Mouse (Mus musculus) hindbrain, embryonic 13.5 days (tissue): Measurements from ENCODE around the gene Dlx1. TPM values are rescaled to one million over a fixed set of nuclear protein-coding genes. Genes with fewer than 3 reads are reported as not detected.

Experiments used
- ATAC-seq: fragments of 200-750 bp; cut with Nextera tagmentation; 2 replicates; pipeline ENCODE4 v1.8.0; 2017; ENCODE audit warnings: moderate TSS enrichment; ENCODE audit not compliant: low FRiP score
- H3K27ac ChIP-seq: fragments of 300-500 bp; sonication (generic); 2 replicates; pipeline ENCODE4 v1.5.1; 2015; ENCODE audit warnings: inconsistent platforms, mild to moderate bottlenecking, moderate library complexity
- H3K27me3 ChIP-seq: fragments of 300-500 bp; sonication (generic); 2 replicates; pipeline ENCODE4 v1.6.1; 2015; ENCODE audit warnings: mild to moderate bottlenecking, inconsistent platforms
- H3K36me3 ChIP-seq: fragments of 300-500 bp; sonication (generic); 2 replicates; pipeline ENCODE4 v1.6.1; 2015; ENCODE audit warnings: mild to moderate bottlenecking, inconsistent platforms
- H3K4me1 ChIP-seq: fragments of 300-500 bp; sonication (generic); replicated peaks from 2 replicates; pipeline ENCODE4 v1.6.1; 2015; ENCODE audit warnings: inconsistent platforms
- H3K4me2 ChIP-seq: fragments of 300-500 bp; sonication (generic); 2 replicates; pipeline ENCODE4 v1.6.1; 2015; ENCODE audit warnings: inconsistent platforms, mild to moderate bottlenecking, moderate library complexity
- H3K4me3 ChIP-seq: fragments of 300-500 bp; sonication (generic); 2 replicates; pipeline ENCODE4 v1.5.1; 2015; ENCODE audit warnings: mild to moderate bottlenecking, inconsistent platforms
- H3K9ac ChIP-seq: fragments of 300-500 bp; sonication (generic); 2 replicates; pipeline ENCODE4 v1.6.1; 2015; ENCODE audit warnings: mild to moderate bottlenecking, inconsistent platforms
- H3K9me3 ChIP-seq: fragments of 300-500 bp; sonication (generic); 2 replicates; pipeline ENCODE4 v1.6.1; 2016; ENCODE audit warnings: inconsistent platforms
- WGBS: fragments of 180-500 bp; shearing (Covaris S2); methylation state at CpG from one replicate; pipeline ENCODE4 v1.1.7; 2015; 5-methylcytosine and 5-hydroxymethylcytosine counted together
- polyA plus RNA-seq: library from polyadenylated mRNA; unstranded; fragments of >200 nt; fragmentation: Nextera tagmentation; extraction: Ambion mirVana; gene quantifications from 2 replicates; pipeline ENCODE4 v1.2.1, GENCODE M21; 2015

Gene Dlx1
- polyA plus RNA-seq, 1 experiment from 2014 or later: 0.96 TPM

DNA sequence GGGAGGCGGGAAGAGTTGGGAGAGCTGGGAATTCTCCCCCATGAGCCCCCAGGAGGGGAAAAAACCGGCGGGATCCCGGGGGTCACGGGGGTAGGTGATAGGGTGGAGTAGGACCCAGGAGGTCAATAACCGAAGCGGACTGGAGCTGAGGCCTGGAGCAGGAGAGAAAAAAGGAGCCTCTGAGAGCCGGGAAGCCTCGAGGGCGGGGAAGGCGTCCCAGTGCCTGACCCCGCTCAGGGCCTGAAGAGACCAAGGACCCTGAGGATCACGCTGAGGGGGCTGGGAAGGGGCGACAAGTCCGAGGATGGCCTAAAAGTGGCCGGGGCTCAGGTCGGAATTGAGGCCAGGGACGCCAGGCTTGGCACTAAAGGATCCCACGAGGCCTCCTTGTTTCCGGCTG is 16.0 kb downstream of the Dlx1 start:
- no peak for ATAC-seq

DNA sequence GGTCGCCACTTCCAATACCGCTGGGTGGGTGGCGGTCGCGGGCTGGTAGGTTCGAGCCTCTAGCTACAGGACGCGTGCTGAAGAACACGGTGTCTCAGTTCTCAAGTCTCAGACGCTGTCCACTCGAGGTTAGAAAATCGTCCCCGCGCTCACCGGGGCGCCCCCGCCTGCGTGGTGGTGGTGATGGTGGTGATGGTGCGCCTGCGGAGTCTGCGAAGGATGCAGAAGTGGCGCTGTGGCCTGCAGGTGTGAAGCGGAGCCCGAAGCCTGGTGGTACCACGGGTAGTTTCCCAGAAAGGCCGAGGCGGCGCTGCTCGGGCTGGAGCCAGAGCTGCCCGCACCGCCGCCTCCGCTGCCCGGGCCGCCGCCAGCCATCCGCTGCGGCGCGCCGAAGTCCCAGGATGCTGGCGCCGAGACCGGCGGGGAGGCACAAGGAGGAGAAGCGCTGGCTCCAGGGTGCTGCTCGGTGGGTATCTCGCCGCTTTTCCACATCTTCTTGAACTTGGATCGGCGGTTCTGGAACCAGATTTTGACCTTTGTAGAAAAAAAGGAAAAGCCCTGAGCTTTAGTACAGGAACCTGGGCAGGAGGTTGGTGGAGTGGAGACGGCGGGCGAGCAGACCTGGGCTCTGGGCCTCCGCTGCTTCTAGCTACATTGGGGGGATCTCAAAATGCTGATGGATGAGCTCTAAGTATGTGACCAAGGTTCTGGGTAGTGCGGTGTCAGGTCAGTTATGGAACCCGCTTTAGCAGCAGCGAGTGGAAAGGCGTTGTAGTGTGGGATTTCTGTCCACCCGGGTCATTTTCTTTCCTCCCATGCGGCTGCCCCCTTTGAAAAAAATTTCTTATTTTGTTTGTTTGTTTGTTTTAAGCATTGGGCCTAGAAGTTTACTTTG is 16.7 kb downstream of the Dlx1 start:
- no peaks in the 10 kb centered on the region for H3K36me3 ChIP-seq
- peaks cover 92% of the 10 kb centered on the region for H3K27me3 ChIP-seq
- H3K4me2 ChIP-seq: 0 out of 2 replicates have a peak overlapping the region, but pooled peaks have one; percentile 87
- H3K9ac ChIP-seq: no peak overlapping the region
- no peak overlapping the region for H3K27ac ChIP-seq
- H3K4me1 ChIP-seq: peaks cover 28% of the 10 kb centered on the region
- peak overlapping the region; percentile 46 for H3K4me3 ChIP-seq
- WGBS: 1% methylated on average over 61 of the region's 61 CpGs
- no peaks in the 10 kb centered on the region for H3K9me3 ChIP-seq
- ATAC-seq: no peak

More for the DNA sequence above, 16.0 kb downstream of the Dlx1 start:
- Histone ChIP-seq H3K4me2 (no peak overlapping the region), H3K27ac (no peak overlapping the region), H3K4me3 (peak overlapping the region; percentile 19; the same call in 1 of the 2 replicates), H3K36me3 (no peaks in the 10 kb centered on the region), H3K27me3 (peaks cover 92% of the 10 kb centered on the region), H3K4me1 (peaks cover 31% of the 10 kb centered on the region), H3K9ac (no peak overlapping the region), H3K9me3 (no peaks in the 10 kb centered on the region)
- WGBS: 2% methylated on average over 20 of the region's 20 CpGs

DNA sequence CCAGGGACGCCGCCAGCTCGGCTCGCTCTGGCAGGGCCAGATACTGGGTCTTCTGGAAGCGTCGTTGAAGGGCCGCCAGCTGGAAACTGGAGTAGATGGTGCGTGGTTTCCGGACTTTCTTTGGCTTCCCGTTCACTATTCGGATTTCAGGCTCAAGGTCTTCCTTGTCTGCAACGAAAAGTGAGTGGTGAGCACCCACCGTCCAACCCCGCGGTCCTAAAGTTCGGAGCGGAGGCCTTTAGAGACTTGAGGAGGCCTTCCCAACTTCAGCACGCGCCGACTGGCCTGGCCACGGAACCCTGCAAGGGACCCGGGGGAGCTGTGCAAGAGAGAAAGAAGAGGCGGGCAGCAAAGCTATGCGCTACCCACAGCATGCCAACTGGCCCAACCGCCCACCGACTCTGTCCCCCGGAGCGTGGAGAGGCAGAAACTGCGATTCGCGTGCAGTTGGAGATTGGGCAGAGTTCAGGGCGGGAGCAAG is 17.5 kb downstream of the Dlx1 start:
- 1% methylated on average over 32 of the region's 32 CpGs for WGBS
- ATAC-seq: 0 out of 2 replicates have a peak, but pooled peaks have one; percentile 9
- Histone ChIP-seq H3K36me3 (no peaks in the 10 kb centered on the region), H3K9me3 (no peaks in the 10 kb centered on the region), H3K9ac (no peak overlapping the region), H3K27me3 (peaks cover 92% of the 10 kb centered on the region), H3K4me1 (peaks cover 28% of the 10 kb centered on the region), H3K4me2 (peak overlapping the region; percentile 87), H3K27ac (no peak overlapping the region), H3K4me3 (peak overlapping the region; percentile 46)

DNA sequence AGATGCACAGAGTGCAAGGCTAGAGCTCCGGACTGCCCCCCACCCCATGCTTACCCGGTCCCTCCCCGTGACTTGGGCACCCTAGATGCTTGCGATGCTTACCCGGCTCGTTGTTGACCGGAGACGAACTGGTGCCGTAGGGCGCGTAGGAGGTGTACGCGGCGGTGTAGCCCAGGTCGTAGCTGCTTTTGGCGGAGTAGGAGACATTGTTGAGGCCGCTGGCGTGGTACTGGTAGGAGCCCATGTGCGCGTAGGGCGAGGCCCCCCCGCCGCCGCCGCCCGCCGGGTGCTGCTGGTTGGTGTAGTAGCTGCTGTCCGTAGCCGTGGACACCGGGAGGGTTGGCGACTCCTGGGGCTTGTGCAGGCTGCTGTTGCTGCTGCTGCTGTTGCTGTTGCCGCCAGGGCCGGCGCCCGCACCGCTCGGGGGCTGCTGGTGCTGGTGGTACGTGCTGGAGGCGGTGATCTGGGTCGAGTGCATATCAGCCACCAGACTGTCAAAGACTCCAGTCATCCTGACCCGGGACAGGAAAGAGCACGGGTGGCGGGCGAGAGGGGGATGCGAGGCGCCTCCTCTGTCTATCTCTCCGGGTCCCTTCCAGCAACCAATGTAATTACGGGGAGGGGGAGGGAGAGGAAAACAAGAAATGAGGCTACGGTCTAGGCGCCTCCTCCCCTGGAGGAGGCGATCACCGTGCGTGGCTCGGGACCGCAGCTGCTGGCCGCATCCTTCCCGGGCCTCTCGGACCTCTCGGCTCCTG is 18.1 kb downstream of the Dlx1 start:
- Histone ChIP-seq H3K4me2 (peak overlapping the region; percentile 87), H3K36me3 (no peaks in the 10 kb centered on the region), H3K9me3 (no peaks in the 10 kb centered on the region), H3K4me3 (peak overlapping the region; percentile 46), H3K27me3 (peaks cover 91% of the 10 kb centered on the region), H3K9ac (peak overlapping the region; percentile 56; the same call in 1 of the 2 replicates), H3K27ac (no peak overlapping the region), H3K4me1 (peaks cover 28% of the 10 kb centered on the region)
- peak; percentile 57 for ATAC-seq
- WGBS: under 1% methylated on average over 55 of the region's 59 CpGs

DNA sequence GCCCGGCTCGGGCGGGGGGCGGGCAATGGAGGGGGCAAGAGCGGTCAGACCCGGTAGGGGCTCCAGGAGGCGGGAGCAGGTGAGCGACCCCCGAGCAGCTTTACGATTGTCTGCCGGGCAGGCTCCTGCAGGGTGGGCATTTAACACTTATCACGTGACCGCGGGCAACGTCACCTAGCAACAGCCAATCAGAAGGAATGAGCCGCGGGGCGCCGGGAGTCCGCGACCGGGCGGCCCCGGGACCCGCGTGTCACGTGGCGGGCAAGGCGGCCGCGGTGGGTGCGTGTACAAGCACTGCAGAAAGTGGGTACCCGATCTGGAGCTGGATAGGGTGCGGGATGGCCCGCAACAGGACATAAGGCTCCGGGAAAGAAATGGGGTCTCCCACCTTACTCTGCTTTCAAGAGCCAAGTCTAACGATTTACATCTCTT is 18.7 kb downstream of the Dlx1 start, which contains the start of gene Dlx2:
TSS of gene Dlx2 (minus strand) at position 115 of the 432 bp plus-strand sequence.
- ATAC-seq: peak; percentile 67
- H3K9me3 ChIP-seq: no peaks in the 10 kb centered on the region
- peaks cover 25% of the 10 kb centered on the region for H3K4me1 ChIP-seq
- H3K27me3 ChIP-seq: peaks cover 91% of the 10 kb centered on the region
- H3K9ac ChIP-seq: peak within 1 kb of the TSS; percentile 56; the same call in 1 of the 2 replicates
- H3K27ac ChIP-seq: no peak within 1 kb of the TSS
- WGBS: 0% methylated on average over 37 of the region's 37 CpGs
- H3K4me3 ChIP-seq: peak within 1 kb of the TSS; percentile 46
- peak within 1 kb of the TSS; percentile 87 for H3K4me2 ChIP-seq
- no peaks in the 10 kb centered on the region for H3K36me3 ChIP-seq

DNA sequence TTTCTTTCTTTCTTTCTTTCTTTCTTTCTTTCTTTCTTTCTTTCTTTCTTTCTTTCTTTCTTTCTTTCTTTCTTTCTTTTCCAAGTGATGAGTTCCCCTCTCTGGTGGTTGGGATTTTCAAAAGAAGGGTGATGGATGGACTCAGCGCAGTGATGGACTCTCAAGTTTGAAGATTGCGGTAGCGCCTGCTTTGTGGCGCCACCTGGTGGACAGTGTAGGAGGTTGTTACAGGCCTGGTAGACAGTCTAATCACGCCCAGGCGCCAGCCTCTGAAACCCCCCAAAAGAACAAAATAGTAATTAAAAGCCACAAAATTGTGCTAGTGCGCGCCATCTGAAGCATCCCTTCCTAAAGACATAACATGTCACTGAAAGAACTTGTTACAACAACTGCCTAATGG is 19.9 kb downstream of the Dlx1 start:
- Histone ChIP-seq H3K9me3 (no peaks in the 10 kb centered on the region), H3K4me3 (no peak overlapping the region), H3K4me1 (peaks cover 29% of the 10 kb centered on the region), H3K27me3 (peaks cover 91% of the 10 kb centered on the region), H3K4me2 (no peak overlapping the region), H3K9ac (no peak overlapping the region), H3K36me3 (no peaks in the 10 kb centered on the region), H3K27ac (no peak overlapping the region)
- WGBS: under 1% methylated on average over 8 of the region's 8 CpGs
- ATAC-seq: no peak

DNA sequence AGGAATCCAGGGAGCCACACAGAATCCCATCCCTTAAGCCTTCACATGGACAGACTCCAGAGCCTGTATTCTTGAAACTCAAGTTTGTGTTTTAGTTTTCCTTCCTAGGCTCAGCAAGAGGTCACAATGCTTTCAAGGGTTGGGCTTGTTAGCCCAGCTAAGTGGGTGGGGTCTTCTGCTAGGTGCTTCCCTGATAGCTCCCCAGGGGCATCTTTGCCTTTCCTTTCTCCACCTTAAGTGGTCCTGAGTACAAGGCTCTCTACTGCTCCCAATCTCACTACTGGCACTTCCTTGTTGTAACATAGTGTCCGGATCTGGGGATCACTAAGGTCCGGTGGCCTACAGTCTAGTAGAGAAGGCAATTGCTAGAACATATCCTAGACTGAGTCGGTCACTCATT is 22.4 kb downstream of the Dlx1 start:
- WGBS: 27% methylated on average over 3 of the region's 3 CpGs
- H3K4me3 ChIP-seq: no peak overlapping the region
- H3K9me3 ChIP-seq: no peaks in the 10 kb centered on the region
- H3K4me2 ChIP-seq: no peak overlapping the region
- H3K27me3 ChIP-seq: peaks cover 88% of the 10 kb centered on the region
- no peaks in the 10 kb centered on the region for H3K36me3 ChIP-seq
- no peak for ATAC-seq
- H3K9ac ChIP-seq: no peak overlapping the region
- H3K4me1 ChIP-seq: peaks cover 23% of the 10 kb centered on the region
- no peak overlapping the region for H3K27ac ChIP-seq

DNA sequence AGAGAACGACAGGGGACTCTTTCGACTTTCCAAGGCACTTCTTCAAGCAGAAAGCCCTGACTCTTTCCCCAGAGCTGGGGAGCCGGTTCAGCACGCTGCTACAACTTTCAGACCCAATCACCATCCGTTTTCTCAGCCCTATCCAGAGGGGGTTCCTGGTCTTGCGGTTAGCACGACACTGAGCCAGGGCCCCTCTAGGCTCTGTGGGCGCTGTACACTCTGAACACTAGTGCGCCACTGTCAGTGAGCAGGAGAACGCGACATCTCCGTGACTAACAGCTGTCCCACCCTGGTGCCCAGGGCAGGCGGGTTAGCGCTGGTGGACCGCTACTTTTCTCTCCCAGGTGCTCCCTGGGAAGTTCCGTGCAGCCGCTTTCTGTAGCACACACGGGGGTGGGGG is 23.8 kb downstream of the Dlx1 start:
- Histone ChIP-seq H3K4me2 (no peak overlapping the region), H3K9me3 (no peaks in the 10 kb centered on the region), H3K4me3 (no peak overlapping the region), H3K36me3 (no peaks in the 10 kb centered on the region), H3K27ac (no peak overlapping the region), H3K27me3 (peaks cover 75% of the 10 kb centered on the region), H3K4me1 (peaks cover 9% of the 10 kb centered on the region), H3K9ac (no peak overlapping the region)
- no peak for ATAC-seq
- WGBS: 3% methylated on average over 18 of the region's 18 CpGs

DNA sequence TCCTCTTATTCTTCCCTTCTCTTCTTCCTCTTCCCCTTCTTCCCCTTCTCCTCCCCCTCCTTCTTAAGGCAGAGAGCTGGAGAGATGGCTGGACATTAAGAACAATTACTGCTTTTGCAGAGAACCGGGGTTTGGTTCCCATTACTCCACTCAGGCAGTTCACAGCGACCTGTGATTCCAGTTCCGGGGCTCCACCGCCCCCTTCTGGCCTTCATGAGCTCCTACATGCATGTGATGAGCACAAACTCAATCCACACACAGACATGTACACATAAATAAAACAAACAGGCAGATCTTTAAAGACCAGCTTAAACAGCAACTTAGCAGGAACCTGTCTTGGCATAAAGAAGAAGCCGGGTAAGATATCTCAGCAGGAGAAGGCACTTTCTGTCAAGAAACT is 28.2 kb downstream of the Dlx1 start:
- ATAC-seq: no peak
- peaks cover 6% of the 10 kb centered on the region for H3K4me1 ChIP-seq
- WGBS: 72% methylated on average over 5 of the region's 5 CpGs

DNA sequence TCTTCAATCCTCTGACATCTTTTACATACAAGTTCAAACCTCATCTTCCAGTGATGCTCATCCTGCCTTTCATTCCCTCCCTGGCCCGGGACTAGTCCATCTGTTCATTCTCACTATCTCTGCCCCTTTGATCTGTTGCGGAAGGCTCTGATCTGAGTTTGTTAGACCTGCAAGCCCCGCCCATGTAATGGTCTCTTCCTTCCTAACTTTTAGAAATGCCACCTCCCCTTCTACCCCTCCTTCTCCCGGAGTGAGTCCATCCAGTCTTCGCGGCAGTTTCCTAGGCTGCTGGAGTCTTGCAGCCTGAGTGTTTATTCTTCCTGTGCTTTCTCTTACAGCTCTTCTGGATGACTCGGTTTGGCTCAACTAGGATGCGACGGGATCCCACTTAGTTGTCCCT is 38.6 kb downstream of the Dlx1 start:
- no peak overlapping the region for H3K27ac ChIP-seq
- WGBS: 86% methylated on average over 9 of the region's 9 CpGs
- no peaks in the 10 kb centered on the region for H3K9me3 ChIP-seq
- H3K4me1 ChIP-seq: no peaks in the 10 kb centered on the region
- no peak for ATAC-seq
- H3K36me3 ChIP-seq: no peaks in the 10 kb centered on the region
- H3K4me3 ChIP-seq: no peak overlapping the region
- no peak overlapping the region for H3K9ac ChIP-seq
- no peak overlapping the region for H3K4me2 ChIP-seq
- H3K27me3 ChIP-seq: no peaks in the 10 kb centered on the region

More for the DNA sequence above, 28.2 kb downstream of the Dlx1 start:
- peaks cover 36% of the 10 kb centered on the region for H3K27me3 ChIP-seq
- no peaks in the 10 kb centered on the region for H3K36me3 ChIP-seq
- H3K9ac ChIP-seq: no peak overlapping the region
- no peaks in the 10 kb centered on the region for H3K9me3 ChIP-seq
- H3K4me3 ChIP-seq: no peak overlapping the region
- no peak overlapping the region for H3K4me2 ChIP-seq
- H3K27ac ChIP-seq: no peak overlapping the region

DNA sequence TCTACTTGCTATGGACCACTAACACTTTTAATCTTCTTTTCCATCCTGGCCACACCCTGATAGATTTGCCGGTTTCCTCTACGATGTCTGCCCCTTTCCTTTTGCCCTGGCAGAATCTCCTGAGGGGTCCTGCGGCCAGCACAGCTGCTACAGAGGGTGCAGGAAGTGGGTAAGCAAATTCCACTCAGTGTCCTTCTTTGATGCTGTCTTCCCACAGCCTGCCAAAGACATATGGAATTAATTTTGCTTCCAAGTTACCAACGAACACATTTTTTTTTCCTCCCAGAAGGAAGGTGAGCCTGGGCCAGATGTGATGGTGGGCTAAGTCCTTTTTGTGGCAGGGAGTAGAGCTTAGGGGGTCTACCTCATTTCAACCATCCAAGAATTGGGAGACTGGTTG is 45.8 kb downstream of the Dlx1 start:
- H3K9me3 ChIP-seq: no peaks in the 10 kb centered on the region
- ATAC-seq: no peak
- 72% methylated on average over 4 of the region's 4 CpGs for WGBS
- no peaks in the 10 kb centered on the region for H3K27me3 ChIP-seq
- no peak overlapping the region for H3K4me2 ChIP-seq
- no peak overlapping the region for H3K4me3 ChIP-seq
- no peak overlapping the region for H3K27ac ChIP-seq
- no peak overlapping the region for H3K9ac ChIP-seq
- H3K4me1 ChIP-seq: no peaks in the 10 kb centered on the region
- H3K36me3 ChIP-seq: no peaks in the 10 kb centered on the region

DNA sequence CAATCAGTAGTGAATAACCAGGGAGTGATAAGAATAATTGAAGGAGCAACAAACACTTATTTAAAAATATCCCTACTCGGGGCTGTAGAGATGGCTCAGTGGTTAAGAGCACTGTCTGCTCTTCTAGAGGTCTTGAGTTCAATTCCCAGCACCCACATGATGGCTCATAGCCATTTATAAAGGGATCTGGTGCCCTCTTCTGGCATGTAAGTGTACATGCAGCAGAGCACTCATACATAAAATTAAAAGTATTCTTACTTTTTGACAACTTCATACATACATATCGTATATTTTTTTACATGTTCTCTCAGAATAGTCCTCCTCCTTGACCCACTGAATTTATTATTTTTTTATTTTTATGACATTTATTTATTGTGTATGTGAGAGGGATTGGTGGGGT is 49.1 kb downstream of the Dlx1 start:
- peaks cover 10% of the 10 kb centered on the region for H3K4me1 ChIP-seq
- no peak overlapping the region for H3K27ac ChIP-seq
- no peak overlapping the region for H3K9ac ChIP-seq
- H3K27me3 ChIP-seq: 0 out of 2 replicates have a peak, but pooled peaks cover 6% of the 10 kb centered on the region
- H3K4me2 ChIP-seq: no peak overlapping the region
- no peaks in the 10 kb centered on the region for H3K36me3 ChIP-seq
- WGBS: 91% methylated on average over 2 of the region's 2 CpGs
- H3K4me3 ChIP-seq: no peak overlapping the region
- no peak for ATAC-seq
- H3K9me3 ChIP-seq: no peaks in the 10 kb centered on the region
